Mouse (Mus musculus) erythroblast, embryonic 14.5 days (primary cell): ENCODE data around the gene Wasf3.

Experiments
- GATA1 ChIP-seq: IDR thresholded peaks from 2 replicates; pipeline ENCODE4 v1.6.1; 2012; ENCODE audit warnings: low read length, inconsistent platforms, mixed read lengths
- TAL1 ChIP-seq: IDR thresholded peaks from 3 replicates; pipeline ENCODE4 v1.6.1; 2012; ENCODE audit warnings: low read length, inconsistent platforms, mixed read lengths

DNA sequence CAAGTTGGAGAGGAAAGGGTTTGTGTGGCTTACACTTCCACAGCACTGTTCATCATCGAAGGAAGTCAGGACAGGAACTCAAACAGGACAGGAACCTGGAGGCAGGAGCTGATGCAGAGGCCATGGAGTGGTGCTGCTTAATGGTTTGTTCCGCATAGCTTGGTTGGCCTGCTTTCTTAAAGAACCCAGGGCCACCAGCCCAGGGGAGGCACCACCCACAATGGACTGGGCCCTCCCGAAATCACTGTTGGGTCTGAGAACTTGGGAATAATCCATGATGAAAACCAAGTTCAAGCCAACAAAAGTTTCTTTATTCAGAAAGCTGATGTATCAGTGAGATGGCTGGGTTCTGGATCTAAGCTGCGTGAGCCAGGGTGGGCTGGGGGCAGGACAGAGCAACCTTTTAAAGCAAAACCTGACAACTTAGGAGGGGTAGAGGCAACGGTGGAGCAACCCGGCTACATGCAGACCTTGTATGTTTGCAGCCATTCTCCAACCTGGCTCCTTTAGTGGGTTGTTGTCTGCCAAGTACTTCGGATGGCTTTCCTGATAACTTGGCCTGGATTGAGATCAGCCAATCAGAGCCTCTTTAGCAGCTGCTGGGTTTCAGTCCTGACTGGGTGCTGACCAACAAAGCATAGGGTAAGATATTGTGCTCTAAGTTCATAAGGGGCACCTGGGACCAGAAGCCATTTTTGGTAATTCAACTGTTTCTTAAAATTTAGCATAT lies 13.8 kb downstream of the Wasf3 start:
- TF ChIP-seq TAL1 (no peak), GATA1 (no peak)
